Mouse (Mus musculus) midbrain, embryonic 14.5 days (tissue): ENCODE measurements around the gene Sf3b5. TPM values are rescaled to one million over a fixed set of nuclear protein-coding genes. Genes with fewer than 3 reads are reported as not detected.

Source experiments
- ATAC-seq: fragments of 200-750 bp; cut with Nextera tagmentation; 2 replicates; pipeline ENCODE4 v1.8.0; 2017; ENCODE audit warnings: moderate number of reproducible peaks, moderate library complexity; ENCODE audit not compliant: low FRiP score, low TSS enrichment
- DNase-seq: peaks from one replicate; pipeline ENCODE4 v3.0.0-alpha.2; 2015
- H3K27ac ChIP-seq: fragments of 300-500 bp; sonication (generic); replicated peaks from 2 replicates; pipeline ENCODE4 v1.5.1; 2014; ENCODE audit warnings: mild to moderate bottlenecking, low read depth, low read length, moderate library complexity
- H3K27me3 ChIP-seq: fragments of 300-500 bp; sonication (generic); 2 replicates; pipeline ENCODE4 v1.6.1; 2014; ENCODE audit warnings: low read length, control low read depth, mixed read lengths; ENCODE audit not compliant: control insufficient read depth, insufficient read depth
- H3K36me3 ChIP-seq: fragments of 300-500 bp; sonication (generic); 2 replicates; pipeline ENCODE4 v1.6.1; 2014; ENCODE audit warnings: low read length, control low read depth; ENCODE audit not compliant: control insufficient read depth, insufficient read depth
- H3K4me1 ChIP-seq: fragments of 300-500 bp; sonication (generic); 2 replicates; pipeline ENCODE4 v1.6.1; 2014; ENCODE audit warnings: mild to moderate bottlenecking, antibody characterized with exemption, low read length, control low read depth; ENCODE audit not compliant: control insufficient read depth, insufficient read depth
- H3K4me2 ChIP-seq: fragments of 300-500 bp; sonication (generic); 2 replicates; pipeline ENCODE4 v1.6.1; 2014; ENCODE audit warnings: mild to moderate bottlenecking, low read length, moderate library complexity
- H3K4me3 ChIP-seq: fragments of 300-500 bp; sonication (generic); replicated peaks from 2 replicates; pipeline ENCODE4 v1.5.1; 2014; ENCODE audit warnings: low read depth, low read length
- H3K9ac ChIP-seq: fragments of 300-500 bp; sonication (generic); replicated peaks from 2 replicates; pipeline ENCODE4 v1.6.1; 2014; ENCODE audit warnings: mild to moderate bottlenecking, low read length, moderate library complexity
- H3K9me3 ChIP-seq: fragments of 300-500 bp; sonication (generic); 2 replicates; pipeline ENCODE4 v1.6.1; 2016; ENCODE audit warnings: low read length, control low read depth, mixed read lengths; ENCODE audit not compliant: control insufficient read depth
- WGBS: fragments of 180-500 bp; shearing (Covaris S2); extraction: QIAGEN DNeasy Blood & Tissue Kit; methylation state at CpG from one replicate; pipeline ENCODE4 v1.1.7; 2014; 5-methylcytosine and 5-hydroxymethylcytosine counted together
- polyA plus RNA-seq: library from polyadenylated mRNA; unstranded; fragments of >200 nt; fragmentation: Nextera tagmentation; extraction: Ambion mirVana; gene quantifications from 2 replicates; pipeline ENCODE4 v1.2.1, GENCODE M21; 2014

Gene Sf3b5
- polyA plus RNA-seq, 1 experiment from 2014 or later, result 25.3 TPM

DNA sequence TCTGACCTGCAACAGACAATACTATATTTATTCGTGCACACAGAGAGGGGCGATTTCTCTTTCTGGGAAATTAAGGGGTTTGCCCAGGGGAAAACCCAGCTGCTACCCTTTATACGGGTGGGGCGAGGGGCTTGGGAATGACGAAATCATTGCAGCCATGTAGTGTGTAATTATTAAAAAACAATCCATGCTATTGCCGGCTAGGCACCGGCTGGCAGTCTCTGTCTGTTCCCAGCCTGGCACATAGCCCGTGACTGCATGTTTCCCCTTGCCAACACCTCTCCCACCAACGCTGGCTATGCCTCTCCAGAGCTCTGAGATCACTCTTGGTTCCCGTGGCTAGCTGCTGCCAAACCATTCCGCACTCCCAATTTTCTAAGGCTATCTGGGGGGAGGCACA is 39.5 kb downstream of the Sf3b5 start:
- ATAC-seq, result no peak
- 85% methylated on average over 11 of the region's 11 CpGs for WGBS
- H3K4me2 ChIP-seq, result no peak overlapping the region

DNA sequence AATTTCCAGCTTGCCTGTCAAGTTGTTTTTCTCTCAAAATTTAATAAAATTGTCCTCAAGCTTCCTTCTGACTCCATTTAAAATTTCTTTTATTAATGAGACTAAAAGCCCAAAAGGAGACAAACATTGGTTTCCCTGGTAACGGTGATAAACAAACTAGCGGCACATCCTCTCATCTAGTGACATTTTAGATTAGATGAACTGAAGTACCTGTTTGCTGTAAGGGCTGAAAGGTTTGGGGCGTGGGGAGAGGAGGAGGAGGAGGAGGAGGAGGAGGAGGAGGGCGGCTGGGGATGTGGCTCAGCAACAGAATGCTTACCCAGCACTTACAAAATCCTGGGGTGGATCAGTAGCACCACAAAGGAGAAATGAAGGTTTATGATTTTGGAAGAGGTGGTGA is 42.7 kb downstream of the Sf3b5 start:
- no peak overlapping the region for H3K27ac ChIP-seq
- H3K9me3 ChIP-seq, result no peaks in the 10 kb centered on the region
- no peaks in the 10 kb centered on the region for H3K27me3 ChIP-seq
- peak; percentile 15 for DNase-seq
- no peak overlapping the region for H3K9ac ChIP-seq
- WGBS, result 48% methylated on average over 4 of the region's 4 CpGs
- H3K4me3 ChIP-seq, result no peak overlapping the region
- ATAC-seq, result no peak
- no peaks in the 10 kb centered on the region for H3K4me1 ChIP-seq
- no peaks in the 10 kb centered on the region for H3K36me3 ChIP-seq
- H3K4me2 ChIP-seq, result no peak overlapping the region

More for the DNA sequence above, 39.5 kb downstream of the Sf3b5 start:
- Histone ChIP-seq H3K27me3 (no peaks in the 10 kb centered on the region), H3K4me3 (no peak overlapping the region), H3K36me3 (no peaks in the 10 kb centered on the region), H3K27ac (no peak overlapping the region), H3K9me3 (no peaks in the 10 kb centered on the region), H3K9ac (no peak overlapping the region), H3K4me1 (no peaks in the 10 kb centered on the region)
- peak; percentile 26 for DNase-seq

DNA sequence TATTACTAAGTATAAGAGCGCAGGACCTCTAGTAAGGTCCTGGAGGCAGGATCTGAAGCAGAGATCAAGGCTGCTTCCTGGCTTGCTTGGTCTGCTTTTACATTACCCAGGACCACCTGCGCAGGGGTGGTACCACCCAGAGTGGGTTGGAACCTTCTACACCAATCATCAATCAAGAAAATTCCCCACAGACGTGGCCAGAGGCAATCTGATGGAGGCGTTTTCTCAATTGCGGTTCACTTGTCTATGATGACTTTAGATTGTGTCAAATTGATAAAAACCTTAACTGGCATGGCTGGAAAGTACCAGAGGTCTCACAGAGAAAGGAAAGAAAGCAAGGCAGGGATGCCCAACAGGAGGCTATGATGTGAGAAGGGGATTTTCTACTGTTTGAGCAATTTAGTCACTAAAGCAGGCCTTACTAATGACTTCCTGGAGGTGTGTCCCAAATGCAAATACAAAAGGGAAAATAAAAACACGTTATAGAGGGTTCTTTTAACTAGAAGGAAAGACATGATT is 51.8 kb downstream of the Sf3b5 start:
- ATAC-seq (no peak), DNase-seq (no peak)
- Histone ChIP-seq H3K4me3 (no peak overlapping the region), H3K9ac (no peak overlapping the region), H3K36me3 (no peaks in the 10 kb centered on the region), H3K27me3 (peaks cover 17% of the 10 kb centered on the region), H3K4me2 (no peak overlapping the region), H3K27ac (no peak overlapping the region), H3K9me3 (no peaks in the 10 kb centered on the region), H3K4me1 (peaks cover 7% of the 10 kb centered on the region)
- 86% methylated on average over 6 of the region's 6 CpGs for WGBS

Other genes starting within 250 kb of the Sf3b5 start
- gene Utrn, start 136.0 kb upstream of the Sf3b5 start, polyA plus RNA-seq, result 10.6 and 19.1 TPM in 2 replicates
- 0.93 and 2.4 TPM in 2 replicates for gene Stx11, start 41.0 kb upstream of the Sf3b5 start, polyA plus RNA-seq
- gene Plagl1, start 55.2 kb downstream of the Sf3b5 start, polyA plus RNA-seq, result 32.8 and 55.8 TPM in 2 replicates
- not detected in 2 replicates for gene Zc2hc1b, start 172.7 kb downstream of the Sf3b5 start, polyA plus RNA-seq
- 26.4 and 39.3 TPM in 2 replicates for gene Ltv1, start 187.8 kb downstream of the Sf3b5 start, polyA plus RNA-seq